Mouse (Mus musculus) spleen, adult 2 months (tissue): ENCODE results near the gene Oprd1. TPM values are rescaled to one million over a fixed set of nuclear protein-coding genes. Genes with fewer than 3 reads are reported as not detected.

Experiments
- DNase-seq, 2 experiments: peaks; one replicate each; pipeline versions ENCODE4 v3.0.0 to v3.0.0-alpha.2; 2012 to 2021; ENCODE audit warnings: low spot score in 2 of 2, low read depth in 1 of 2
- H3K27ac ChIP-seq: fragments of 200-500 bp; 2 replicates; pipeline ENCODE4 v1.5.1; 2012; ENCODE audit warnings: low read length, inconsistent platforms; ENCODE audit not compliant: insufficient read depth
- H3K27me3 ChIP-seq: fragments of 200-500 bp; 2 replicates; pipeline ENCODE4 v1.6.1; 2012; ENCODE audit warnings: mild to moderate bottlenecking, moderate library complexity, low read length, inconsistent platforms; ENCODE audit not compliant: control insufficient read depth, insufficient read depth
- H3K36me3 ChIP-seq: fragments of 200-500 bp; 2 replicates; pipeline ENCODE4 v1.6.1; 2012; ENCODE audit warnings: mild to moderate bottlenecking, low read length, inconsistent platforms; ENCODE audit not compliant: control insufficient read depth, insufficient read depth
- H3K4me1 ChIP-seq: fragments of 200-500 bp; 2 replicates; pipeline ENCODE4 v1.6.1; 2011; ENCODE audit warnings: inconsistent platforms; ENCODE audit not compliant: control insufficient read depth, insufficient read depth, insufficient read length
- H3K4me3 ChIP-seq: fragments of 200-500 bp; 2 replicates; pipeline ENCODE4 v1.5.1; 2011; ENCODE audit warnings: mild to moderate bottlenecking, inconsistent platforms; ENCODE audit not compliant: insufficient read depth, insufficient read length; ENCODE audit errors: extremely low read depth
- CTCF ChIP-seq: fragments of 200-500 bp; IDR thresholded peaks from 2 replicates; pipeline ENCODE4 v1.5.1; 2011; ENCODE audit warnings: mild to moderate bottlenecking, inconsistent platforms; ENCODE audit not compliant: insufficient read depth, insufficient read length, insufficient replicate concordance; ENCODE audit errors: extremely low read depth
- POLR2A ChIP-seq: fragments of 200-500 bp; IDR thresholded peaks from 2 replicates; pipeline ENCODE4 v1.6.1; 2011; ENCODE audit warnings: low read depth, low read length, inconsistent platforms
- WGBS: fragments of 180-500 bp; shearing (Covaris S2); methylation state at CpG from one replicate; pipeline ENCODE4 v1.1.7; 2018; 5-methylcytosine and 5-hydroxymethylcytosine counted together
- polyA plus RNA-seq: library from polyadenylated mRNA; depleted of rRNA; stranded (reverse); fragments of >200 nt; gene quantifications from 2 replicates; pipeline ENCODE4 v1.2.3, GENCODE M21; 2012

The Oprd1 gene
- polyA plus RNA-seq, 1 experiment, result 0.53 TPM

DNA sequence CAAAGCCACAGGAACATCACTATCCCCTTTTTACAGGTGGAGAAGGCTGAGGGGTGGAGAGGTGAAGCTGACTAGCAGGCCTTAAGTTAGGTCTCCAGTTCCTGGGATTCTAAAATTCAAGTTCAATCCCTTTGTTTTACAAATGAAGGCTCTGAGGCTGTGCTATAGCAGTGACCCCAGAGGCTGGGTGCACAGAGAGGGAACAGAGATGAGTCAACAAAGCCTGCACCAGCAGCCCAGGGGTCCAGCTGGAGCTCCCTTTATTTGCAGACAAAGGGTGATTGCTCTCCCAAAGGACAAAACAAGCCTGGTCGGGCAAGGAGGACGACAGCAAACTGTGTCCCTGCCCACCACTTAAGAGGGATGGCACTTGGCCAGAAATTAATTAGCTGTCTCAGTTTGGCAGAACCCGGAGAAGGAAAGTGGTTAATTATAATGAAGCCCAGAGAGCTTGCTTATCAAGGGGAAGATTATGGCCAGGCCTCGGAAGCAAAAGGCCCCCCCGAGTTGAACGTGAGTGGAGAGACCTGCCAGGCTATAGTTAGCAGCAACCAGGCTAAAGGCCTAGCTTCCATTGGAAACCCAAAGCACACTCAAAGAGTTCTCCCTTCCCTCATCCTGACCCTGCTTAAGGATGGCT lies 15.2 kb downstream of the Oprd1 start:
- no peak overlapping the region for H3K4me3 ChIP-seq
- no peaks in the 10 kb centered on the region for H3K27me3 ChIP-seq
- no peak overlapping the region for H3K27ac ChIP-seq
- no peak for DNase-seq
- no peaks in the 10 kb centered on the region for H3K4me1 ChIP-seq
- WGBS, result 76% methylated on average over 6 of the region's 6 CpGs
- TF ChIP-seq POLR2A (no peak), CTCF (no peak)
- H3K36me3 ChIP-seq, result no peaks in the 10 kb centered on the region

- H3K4me1 ChIP-seq, result no peaks in the 10 kb centered on the region
- H3K27me3 ChIP-seq, result no peaks in the 10 kb centered on the region
- 84% methylated on average over 8 of the region's 8 CpGs for WGBS
- DNase-seq, result no peak
- no peak overlapping the region for H3K4me3 ChIP-seq
- no peak for TF ChIP-seq CTCF
- no peak for TF ChIP-seq POLR2A
- no peak overlapping the region for H3K27ac ChIP-seq
- no peaks in the 10 kb centered on the region for H3K36me3 ChIP-seq
These were observed 17.2 kb downstream of the Oprd1 start for GRCm38 (mm10) chr4:132127091-132127490.

DNA sequence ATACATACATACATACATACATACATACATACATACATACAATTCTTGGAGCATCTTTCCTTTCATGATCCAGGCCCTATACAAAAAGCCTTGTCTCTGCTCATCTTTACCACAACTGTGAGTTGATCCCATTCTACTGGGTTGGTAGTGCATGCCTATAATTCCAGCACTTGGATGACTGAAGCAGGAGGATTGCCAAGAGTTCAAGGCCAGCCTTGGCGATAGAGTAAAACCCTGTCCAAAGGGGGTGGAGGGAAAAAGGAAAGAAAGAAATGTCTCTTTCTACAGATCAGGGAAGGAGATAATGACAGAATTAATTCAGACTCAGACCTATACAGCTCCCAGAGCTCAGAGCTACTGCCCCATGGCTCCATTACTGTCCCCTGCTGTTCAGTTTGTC lies 21.1 kb downstream of the Oprd1 start:
- Histone ChIP-seq H3K27ac (no peak overlapping the region), H3K36me3 (no peaks in the 10 kb centered on the region), H3K27me3 (no peaks in the 10 kb centered on the region), H3K4me1 (no peaks in the 10 kb centered on the region), H3K4me3 (no peak overlapping the region)
- WGBS, result 79% methylated on average over 1 of the region's 1 CpGs
- TF ChIP-seq POLR2A (no peak), CTCF (no peak)
- no peak for DNase-seq

DNA sequence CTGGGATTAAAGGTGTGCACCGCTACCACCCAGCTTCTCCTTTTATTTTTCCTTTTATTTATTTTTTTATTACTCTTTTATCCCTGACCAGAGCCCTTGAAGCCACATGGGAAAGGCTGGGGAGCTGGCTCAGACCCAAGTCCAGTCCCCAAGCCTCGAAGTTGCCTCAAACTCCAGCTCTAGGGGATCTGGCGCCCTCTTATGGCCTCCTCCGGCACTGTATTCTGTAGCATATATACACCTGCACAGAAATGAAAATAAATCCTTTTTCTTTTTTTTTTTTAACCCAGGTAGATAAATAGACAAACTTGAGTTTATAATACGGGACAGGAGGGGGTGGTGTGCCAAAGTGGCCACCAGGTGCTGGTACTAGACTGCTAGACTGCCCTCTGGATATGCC lies 22.6 kb downstream of the Oprd1 start:
- no peaks in the 10 kb centered on the region for H3K4me1 ChIP-seq
- no peak for TF ChIP-seq CTCF
- no peak for TF ChIP-seq POLR2A
- no peak for DNase-seq
- H3K27me3 ChIP-seq, result no peaks in the 10 kb centered on the region
- H3K36me3 ChIP-seq, result no peaks in the 10 kb centered on the region
- WGBS, result 79% methylated on average over 5 of the region's 5 CpGs
- no peak overlapping the region for H3K4me3 ChIP-seq
- no peak overlapping the region for H3K27ac ChIP-seq

DNA sequence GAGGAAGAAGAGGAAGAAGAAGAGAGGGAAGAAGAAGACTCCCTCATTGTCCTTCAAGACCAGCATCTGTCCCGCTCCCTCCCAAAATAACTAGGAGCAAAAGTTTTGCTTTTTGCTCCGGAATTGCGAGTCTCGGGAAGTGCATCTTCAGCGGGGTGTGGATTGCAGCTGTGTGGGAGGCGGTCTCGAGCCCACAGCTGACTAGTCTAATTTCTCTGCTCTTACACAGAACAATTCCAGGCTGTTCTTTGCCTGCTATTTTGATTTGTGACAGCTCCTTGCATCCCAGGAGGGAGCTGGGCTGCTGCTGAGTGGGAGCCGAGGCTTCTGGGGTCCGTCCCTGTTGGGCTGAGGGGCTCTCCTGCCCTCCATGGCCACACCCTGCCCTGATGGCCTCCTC lies 24.7 kb downstream of the Oprd1 start:
- Histone ChIP-seq H3K36me3 (no peaks in the 10 kb centered on the region), H3K4me1 (no peaks in the 10 kb centered on the region), H3K27ac (no peak overlapping the region), H3K4me3 (no peak overlapping the region), H3K27me3 (no peaks in the 10 kb centered on the region)
- DNase-seq, result no peak
- 71% methylated on average over 9 of the region's 9 CpGs for WGBS
- TF ChIP-seq CTCF, result no peak
- no peak for TF ChIP-seq POLR2A

GRCm38 (mm10) chr4:132116315-132116714 lies 28.0 kb downstream of the Oprd1 start:
- Histone ChIP-seq H3K4me3 (no peak overlapping the region), H3K27ac (no peak overlapping the region), H3K36me3 (no peaks in the 10 kb centered on the region), H3K27me3 (no peaks in the 10 kb centered on the region; the same call in 1 of the 2 replicates), H3K4me1 (peaks cover 3% of the 10 kb centered on the region; the same call in 1 of the 2 replicates)
- DNase-seq, result no peak
- TF ChIP-seq CTCF (no peak), POLR2A (no peak)
- WGBS, result 79% methylated on average over 4 of the region's 4 CpGs

- Histone ChIP-seq H3K27ac (no peak overlapping the region), H3K27me3 (no peaks in the 10 kb centered on the region; the same call in 1 of the 2 replicates), H3K36me3 (no peaks in the 10 kb centered on the region), H3K4me1 (peaks cover 3% of the 10 kb centered on the region; the same call in 1 of the 2 replicates), H3K4me3 (peak overlapping the region; percentile 27; the same call in 1 of the 2 replicates)
- TF ChIP-seq CTCF, result no peak
- TF ChIP-seq POLR2A, result no peak
- DNase-seq, result no peak
- 47% methylated on average over 53 of the region's 53 CpGs for WGBS
These were observed 30.7 kb downstream of the Oprd1 start for GRCm38 (mm10) chr4:132113411-132114095.
